Mouse (Mus musculus): Measurements from ENCODE around the gene Rcc1. TPM values are rescaled to one million over a fixed set of nuclear protein-coding genes. Genes with fewer than 3 reads are reported as not detected.

Rcc1 gene
- polyA plus RNA-seq, 1 experiment from 2014 or later: 70.8 TPM

DNA sequence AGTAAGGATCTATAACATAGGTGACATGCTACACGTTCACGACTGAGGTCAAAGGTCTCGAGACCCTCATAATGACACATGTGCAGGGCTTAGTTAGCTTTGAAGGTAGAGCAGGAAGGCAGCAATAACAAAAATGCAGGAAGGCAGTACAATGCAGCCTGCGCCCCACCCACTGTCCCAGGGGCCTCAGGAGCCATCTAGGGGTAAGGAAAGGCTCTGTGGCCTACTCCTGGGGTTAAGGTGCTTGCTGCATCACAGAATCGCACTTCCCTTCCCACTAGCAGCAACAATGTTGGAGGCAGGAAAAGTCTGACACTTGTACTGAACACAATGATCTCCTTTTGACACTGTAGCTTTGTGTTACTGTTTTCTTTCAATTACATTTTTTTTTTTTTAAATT, 34.2 kb upstream of the Rcc1 start:
- no peak overlapping the region for H3K27ac ChIP-seq (ENCODE audit: low read depth, low read length)
- H3K36me3 ChIP-seq (ENCODE audit: control insufficient read depth, insufficient read depth, low read length): peaks cover 5% of the 10 kb centered on the region
- no peak overlapping the region for H3K4me3 ChIP-seq (ENCODE audit: low read depth, low read length)
- no peak overlapping the region for H3K9ac ChIP-seq (ENCODE audit: low read length)
- 0 out of 2 replicates have a peak, but pooled peaks cover 3% of the 10 kb centered on the region for H3K4me1 ChIP-seq (ENCODE audit: control insufficient read depth, insufficient read depth, low read length)
- H3K9me3 ChIP-seq (ENCODE audit: control insufficient read depth, low read length): no peaks in the 10 kb centered on the region
- WGBS: 84% methylated on average over 5 of the region's 5 CpGs
- DNase-seq (ENCODE audit: low spot score) (no peak), ATAC-seq (ENCODE audit: insufficient read depth, low FRiP score, low TSS enrichment) (no peak)
- no peak overlapping the region for H3K4me2 ChIP-seq (ENCODE audit: low read depth)
- H3K27me3 ChIP-seq (ENCODE audit: control insufficient read depth, insufficient read depth, low read length): no peaks in the 10 kb centered on the region

DNA sequence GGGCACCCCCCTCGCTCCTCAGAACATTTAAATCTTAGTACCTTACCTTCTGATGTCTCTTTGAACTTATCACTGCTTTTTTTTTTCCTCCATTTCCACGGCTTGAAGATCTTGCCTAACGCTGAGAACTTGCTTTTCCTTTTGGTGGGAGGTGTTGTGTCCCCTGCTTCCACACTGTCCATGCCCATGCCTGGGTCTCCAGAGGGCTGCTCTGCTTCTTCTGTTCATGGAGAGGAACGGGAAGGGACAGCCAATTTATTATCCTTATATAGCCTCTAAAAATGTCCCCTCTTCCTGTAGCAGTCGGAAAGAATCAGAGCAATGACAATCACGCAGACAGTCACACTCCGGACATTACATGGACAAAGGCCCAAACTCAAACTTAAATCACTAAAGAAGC, 33.4 kb upstream of the Rcc1 start:
- H3K4me2 ChIP-seq (ENCODE audit: low read depth): no peak overlapping the region
- peaks cover 5% of the 10 kb centered on the region for H3K36me3 ChIP-seq (ENCODE audit: control insufficient read depth, insufficient read depth, low read length)
- 0 out of 2 replicates have a peak, but pooled peaks cover 3% of the 10 kb centered on the region for H3K4me1 ChIP-seq (ENCODE audit: control insufficient read depth, insufficient read depth, low read length)
- H3K27ac ChIP-seq (ENCODE audit: low read depth, low read length): no peak overlapping the region
- no peak for DNase-seq (ENCODE audit: low spot score)
- H3K27me3 ChIP-seq (ENCODE audit: control insufficient read depth, insufficient read depth, low read length): no peaks in the 10 kb centered on the region
- H3K9me3 ChIP-seq (ENCODE audit: control insufficient read depth, low read length): no peaks in the 10 kb centered on the region
- ATAC-seq (ENCODE audit: insufficient read depth, low FRiP score, low TSS enrichment): no peak
- no peak overlapping the region for H3K9ac ChIP-seq (ENCODE audit: low read length)
- no peak overlapping the region for H3K4me3 ChIP-seq (ENCODE audit: low read depth, low read length)
- 87% methylated on average over 7 of the region's 7 CpGs for WGBS

DNA sequence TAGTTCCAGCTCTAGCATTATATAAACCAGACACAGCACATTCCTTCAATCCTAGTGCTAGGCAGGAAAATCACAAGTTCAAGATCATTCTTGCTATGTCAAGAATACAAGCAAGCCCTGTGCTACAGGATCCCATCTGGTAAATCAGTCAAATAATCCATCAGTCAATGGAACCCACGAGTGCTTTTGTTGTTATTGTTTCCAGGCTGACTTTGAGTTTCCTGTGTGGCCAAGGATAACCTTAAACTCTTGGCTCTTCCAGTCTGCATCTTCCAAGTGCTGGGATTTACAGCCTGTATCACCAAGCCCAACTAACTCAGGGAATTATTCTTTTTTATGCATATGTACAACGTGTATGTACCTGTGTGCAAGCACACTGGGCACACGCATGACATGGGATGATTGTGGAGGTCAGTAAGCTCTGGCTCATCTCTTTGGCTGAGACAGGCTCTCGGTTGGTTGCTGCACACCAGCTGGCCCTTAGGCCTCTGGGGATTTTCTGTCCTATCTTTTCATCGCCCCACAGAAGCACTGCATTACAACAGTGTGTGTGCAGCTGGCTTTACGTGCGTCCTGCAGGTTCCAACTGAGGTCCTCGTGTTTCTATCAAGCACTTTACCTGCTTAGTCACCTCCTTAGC, 32.5 kb upstream of the Rcc1 start:
- H3K27ac ChIP-seq (ENCODE audit: low read depth, low read length): no peak overlapping the region
- no peak for DNase-seq (ENCODE audit: low spot score)
- no peaks in the 10 kb centered on the region for H3K27me3 ChIP-seq (ENCODE audit: control insufficient read depth, insufficient read depth, low read length)
- H3K36me3 ChIP-seq (ENCODE audit: control insufficient read depth, insufficient read depth, low read length): peaks cover 5% of the 10 kb centered on the region
- H3K4me3 ChIP-seq (ENCODE audit: low read depth, low read length): no peak overlapping the region
- H3K9ac ChIP-seq (ENCODE audit: low read length): no peak overlapping the region
- H3K4me1 ChIP-seq (ENCODE audit: control insufficient read depth, insufficient read depth, low read length): 0 out of 2 replicates have a peak, but pooled peaks cover 3% of the 10 kb centered on the region
- 83% methylated on average over 8 of the region's 8 CpGs for WGBS
- no peak overlapping the region for H3K4me2 ChIP-seq (ENCODE audit: low read depth)
- ATAC-seq (ENCODE audit: insufficient read depth, low FRiP score, low TSS enrichment): no peak
- H3K9me3 ChIP-seq (ENCODE audit: control insufficient read depth, low read length): no peaks in the 10 kb centered on the region

DNA sequence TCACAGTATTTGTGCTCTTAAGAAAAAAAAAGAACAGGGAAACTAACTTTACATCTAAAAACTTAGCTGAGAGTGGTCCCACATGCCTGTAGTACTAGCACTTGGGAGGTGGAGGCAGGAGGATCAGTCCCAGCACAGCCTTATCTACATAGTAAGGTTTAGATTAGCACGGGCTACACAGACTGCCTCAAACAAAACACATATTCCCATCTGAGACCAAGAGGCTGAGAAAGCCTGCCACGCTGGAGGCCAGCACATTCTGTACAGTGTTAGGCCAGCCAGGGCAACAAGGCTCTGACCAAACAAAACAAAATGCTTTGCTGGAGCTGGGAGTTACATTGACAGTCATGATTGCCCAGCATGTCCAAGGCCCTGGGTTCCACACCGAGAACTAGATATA, 30.1 kb upstream of the Rcc1 start:
- DNase-seq (ENCODE audit: low spot score) (no peak), ATAC-seq (ENCODE audit: insufficient read depth, low FRiP score, low TSS enrichment) (no peak)
- no peak overlapping the region for H3K27ac ChIP-seq (ENCODE audit: low read depth, low read length)
- H3K4me3 ChIP-seq (ENCODE audit: low read depth, low read length): no peak overlapping the region
- no peaks in the 10 kb centered on the region for H3K9me3 ChIP-seq (ENCODE audit: control insufficient read depth, low read length)
- H3K4me2 ChIP-seq (ENCODE audit: low read depth): no peak overlapping the region
- H3K27me3 ChIP-seq (ENCODE audit: control insufficient read depth, insufficient read depth, low read length): no peaks in the 10 kb centered on the region
- 94% methylated on average over 3 of the region's 3 CpGs for WGBS
- H3K9ac ChIP-seq (ENCODE audit: low read length): no peak overlapping the region
- H3K4me1 ChIP-seq (ENCODE audit: control insufficient read depth, insufficient read depth, low read length): 0 out of 2 replicates have a peak, but pooled peaks cover 3% of the 10 kb centered on the region
- H3K36me3 ChIP-seq (ENCODE audit: control insufficient read depth, insufficient read depth, low read length): peaks cover 5% of the 10 kb centered on the region

DNA sequence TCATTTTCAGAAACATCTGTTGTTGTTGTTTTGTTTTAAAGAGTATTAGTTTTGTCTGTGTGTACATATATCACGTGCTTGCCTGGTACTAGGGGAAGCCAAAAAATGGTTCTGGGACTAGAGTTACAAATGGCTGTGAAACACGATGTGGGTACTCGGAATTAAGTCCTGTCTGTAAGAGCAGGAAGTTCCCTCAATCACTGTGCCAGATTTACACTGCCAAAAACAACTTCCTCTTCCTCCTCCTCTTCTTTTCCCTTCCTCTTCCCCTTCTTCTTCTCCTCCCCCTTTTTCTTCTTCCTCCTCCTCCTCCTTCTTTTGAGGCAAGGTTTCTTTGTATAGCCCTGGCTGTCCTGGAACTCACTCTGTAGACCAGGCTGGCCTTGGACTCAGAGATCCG, 28.9 kb upstream of the Rcc1 start:
- H3K9ac ChIP-seq (ENCODE audit: low read length): no peak overlapping the region
- peaks cover 6% of the 10 kb centered on the region for H3K36me3 ChIP-seq (ENCODE audit: control insufficient read depth, insufficient read depth, low read length)
- no peak overlapping the region for H3K4me3 ChIP-seq (ENCODE audit: low read depth, low read length)
- 91% methylated on average over 4 of the region's 4 CpGs for WGBS
- no peak overlapping the region for H3K4me2 ChIP-seq (ENCODE audit: low read depth)
- DNase-seq (ENCODE audit: low spot score) (no peak), ATAC-seq (ENCODE audit: insufficient read depth, low FRiP score, low TSS enrichment) (no peak)
- H3K27ac ChIP-seq (ENCODE audit: low read depth, low read length): no peak overlapping the region
- H3K4me1 ChIP-seq (ENCODE audit: control insufficient read depth, insufficient read depth, low read length): no peaks in the 10 kb centered on the region
- no peaks in the 10 kb centered on the region for H3K27me3 ChIP-seq (ENCODE audit: control insufficient read depth, insufficient read depth, low read length)
- no peaks in the 10 kb centered on the region for H3K9me3 ChIP-seq (ENCODE audit: control insufficient read depth, low read length)

DNA sequence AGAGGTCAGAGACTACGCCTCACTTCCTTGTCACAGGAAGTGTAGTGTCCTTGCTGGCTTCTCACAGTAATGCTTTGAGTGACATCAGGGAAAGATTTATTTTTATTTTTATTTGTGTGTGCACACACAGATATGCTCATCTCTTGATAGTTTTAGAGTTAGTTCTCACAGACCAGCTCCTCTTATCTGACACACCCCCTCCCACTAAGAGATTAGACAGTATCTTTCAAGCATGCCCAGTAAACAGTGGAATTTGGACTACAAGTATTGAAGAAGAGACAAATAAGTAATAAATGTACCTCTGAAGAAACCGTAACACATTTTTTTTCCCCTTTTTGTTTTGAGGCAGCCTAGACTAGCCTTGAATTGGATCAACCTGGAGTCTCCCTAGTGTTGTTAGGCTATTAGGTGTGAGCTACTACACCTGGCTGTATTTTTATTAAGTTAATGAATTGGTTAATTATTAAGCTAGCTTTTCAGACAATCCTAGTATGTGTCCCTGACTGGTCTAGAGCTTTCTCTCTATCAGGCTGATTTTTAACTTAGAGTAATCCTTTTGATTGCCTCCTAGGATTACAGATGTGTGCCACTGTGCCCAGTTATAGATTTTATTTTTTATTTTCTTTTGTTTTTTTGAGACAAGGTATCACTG, 27.7 kb upstream of the Rcc1 start:
- no peak overlapping the region for H3K9ac ChIP-seq (ENCODE audit: low read length)
- H3K9me3 ChIP-seq (ENCODE audit: control insufficient read depth, low read length): no peaks in the 10 kb centered on the region
- no peak overlapping the region for H3K27ac ChIP-seq (ENCODE audit: low read depth, low read length)
- no peaks in the 10 kb centered on the region for H3K4me1 ChIP-seq (ENCODE audit: control insufficient read depth, insufficient read depth, low read length)
- H3K4me2 ChIP-seq (ENCODE audit: low read depth): no peak overlapping the region
- DNase-seq (ENCODE audit: low spot score) (no peak), ATAC-seq (ENCODE audit: insufficient read depth, low FRiP score, low TSS enrichment) (no peak)
- 92% methylated on average over 2 of the region's 2 CpGs for WGBS
- H3K36me3 ChIP-seq (ENCODE audit: control insufficient read depth, insufficient read depth, low read length): peaks cover 9% of the 10 kb centered on the region
- no peaks in the 10 kb centered on the region for H3K27me3 ChIP-seq (ENCODE audit: control insufficient read depth, insufficient read depth, low read length)
- no peak overlapping the region for H3K4me3 ChIP-seq (ENCODE audit: low read depth, low read length)

DNA sequence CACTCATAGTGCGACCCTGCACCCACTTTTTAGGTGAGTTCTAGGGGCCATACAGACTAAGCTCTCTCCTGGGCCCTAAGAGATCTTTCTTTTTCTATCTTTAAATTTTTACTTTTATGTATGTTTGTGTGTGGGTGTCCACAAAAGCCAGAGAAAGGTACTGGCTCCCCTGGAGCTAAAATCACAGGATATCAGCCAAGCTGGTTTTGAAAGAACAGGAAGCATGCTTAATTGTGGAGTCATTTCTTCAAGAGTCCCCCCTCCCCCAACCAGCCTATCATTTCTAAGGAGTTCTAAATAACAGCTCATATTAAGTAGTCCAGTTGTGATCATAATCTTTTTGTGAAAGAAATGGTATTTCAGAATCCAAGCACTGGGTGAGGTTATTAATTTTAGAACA, 20.4 kb upstream of the Rcc1 start:
- Histone ChIP-seq H3K36me3 (ENCODE audit: control insufficient read depth, insufficient read depth, low read length) (peaks cover 10% of the 10 kb centered on the region), H3K27ac (ENCODE audit: low read depth, low read length) (no peak overlapping the region), H3K4me3 (ENCODE audit: low read depth, low read length) (no peak overlapping the region), H3K27me3 (ENCODE audit: control insufficient read depth, insufficient read depth, low read length) (no peaks in the 10 kb centered on the region), H3K9me3 (ENCODE audit: control insufficient read depth, low read length) (no peaks in the 10 kb centered on the region), H3K4me1 (ENCODE audit: control insufficient read depth, insufficient read depth, low read length) (no peaks in the 10 kb centered on the region), H3K9ac (ENCODE audit: low read length) (no peak overlapping the region), H3K4me2 (ENCODE audit: low read depth) (no peak overlapping the region)
- no peak for ATAC-seq (ENCODE audit: insufficient read depth, low FRiP score, low TSS enrichment)
- 100% methylated on average over 1 of the region's 1 CpGs for WGBS
- DNase-seq (ENCODE audit: low spot score): no peak

DNA sequence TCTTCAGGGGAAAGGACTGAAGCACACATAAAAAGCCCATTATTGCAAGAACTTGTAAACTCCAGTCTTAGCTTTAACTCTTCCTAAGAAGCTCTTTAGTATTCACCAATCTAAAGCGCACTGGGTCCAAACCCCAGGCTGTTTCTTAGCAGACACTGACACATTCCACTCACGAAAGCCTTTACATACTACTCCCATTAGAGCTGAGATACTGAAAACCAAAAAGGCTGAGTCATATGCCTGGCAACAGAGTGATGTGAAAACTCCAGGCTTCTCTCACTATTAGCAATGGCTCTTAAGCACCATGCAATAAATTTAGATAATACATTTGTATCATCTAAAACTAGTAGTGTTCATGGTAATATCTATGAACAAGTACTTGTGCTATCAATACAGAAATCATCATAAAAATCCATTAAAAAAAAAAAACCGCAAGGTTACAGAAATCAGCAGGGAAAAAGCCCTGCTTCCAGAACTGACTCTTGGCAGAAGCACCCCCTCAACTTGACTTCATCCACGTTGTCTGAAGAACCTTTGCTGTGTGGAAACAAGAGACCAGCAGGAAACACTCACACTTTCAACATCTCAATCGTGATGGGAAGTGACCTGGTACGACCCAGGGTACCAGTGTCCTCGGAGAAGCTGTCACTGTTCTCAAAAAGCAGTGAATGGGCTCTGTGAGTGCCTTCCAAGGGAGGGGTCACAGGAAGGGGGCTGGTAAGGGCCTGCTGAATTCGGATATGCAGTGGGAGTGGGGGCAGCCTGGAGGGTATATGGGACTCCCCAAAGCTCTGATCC, 16.7 kb upstream of the Rcc1 start:
- no peaks in the 10 kb centered on the region for H3K4me1 ChIP-seq (ENCODE audit: control insufficient read depth, insufficient read depth, low read length)
- no peak overlapping the region for H3K9ac ChIP-seq (ENCODE audit: low read length)
- peaks cover 6% of the 10 kb centered on the region for H3K36me3 ChIP-seq (ENCODE audit: control insufficient read depth, insufficient read depth, low read length)
- H3K4me3 ChIP-seq (ENCODE audit: low read depth, low read length): no peak overlapping the region
- DNase-seq (ENCODE audit: low spot score) (no peak), ATAC-seq (ENCODE audit: insufficient read depth, low FRiP score, low TSS enrichment) (no peak)
- H3K9me3 ChIP-seq (ENCODE audit: control insufficient read depth, low read length): no peaks in the 10 kb centered on the region
- H3K4me2 ChIP-seq (ENCODE audit: low read depth): no peak overlapping the region
- WGBS: 82% methylated on average over 8 of the region's 8 CpGs
- no peak overlapping the region for H3K27ac ChIP-seq (ENCODE audit: low read depth, low read length)
- H3K27me3 ChIP-seq (ENCODE audit: control insufficient read depth, insufficient read depth, low read length): no peaks in the 10 kb centered on the region

Data from neural tube, embryonic 11.5 days (tissue).